Mouse (Mus musculus) midbrain, embryonic 12.5 days (tissue): ENCODE data around the gene Wdr45b. TPM values are rescaled to one million over a fixed set of nuclear protein-coding genes. Genes with fewer than 3 reads are reported as not detected.
"Not testable (repeated sequence)": the region's sequence is repeated elsewhere in the genome, so short reads cannot be mapped to it uniquely, and the experiment has no call there.

Experiments used
- ATAC-seq: fragments of 200-750 bp; cut with Nextera tagmentation; 2 replicates; pipeline ENCODE4 v1.8.0; 2017; ENCODE audit warnings: low read depth, moderate TSS enrichment, moderate library complexity; ENCODE audit not compliant: low FRiP score
- H3K27ac ChIP-seq: fragments of 300-500 bp; sonication (generic); replicated peaks from 2 replicates; pipeline ENCODE4 v1.5.1; 2016; ENCODE audit warnings: mild to moderate bottlenecking
- H3K27me3 ChIP-seq: fragments of 300-500 bp; sonication (generic); 2 replicates; pipeline ENCODE4 v1.6.1; 2016; ENCODE audit warnings: mild to moderate bottlenecking
- H3K36me3 ChIP-seq: fragments of 300-500 bp; sonication (generic); 2 replicates; pipeline ENCODE4 v1.6.1; 2016
- H3K4me1 ChIP-seq: fragments of 300-500 bp; sonication (generic); 2 replicates; pipeline ENCODE4 v1.6.1; 2016
- H3K4me2 ChIP-seq: fragments of 300-500 bp; sonication (generic); replicated peaks from 2 replicates; pipeline ENCODE4 v1.6.1; 2016; ENCODE audit warnings: mild to moderate bottlenecking, moderate library complexity
- H3K4me3 ChIP-seq: fragments of 300-500 bp; sonication (generic); 2 replicates; pipeline ENCODE4 v1.5.1; 2016; ENCODE audit warnings: mild to moderate bottlenecking
- H3K9ac ChIP-seq: fragments of 300-500 bp; sonication (generic); replicated peaks from 2 replicates; pipeline ENCODE4 v1.6.1; 2016; ENCODE audit warnings: mild to moderate bottlenecking, moderate library complexity
- H3K9me3 ChIP-seq: fragments of 300-500 bp; sonication (generic); 2 replicates; pipeline ENCODE4 v1.6.1; 2016; ENCODE audit warnings: mild to moderate bottlenecking
- WGBS: fragments of 180-500 bp; shearing (Covaris S2); methylation state at CpG from one replicate; pipeline ENCODE4 v1.1.7; 2016; 5-methylcytosine and 5-hydroxymethylcytosine counted together
- microRNA-seq: library from miRNA; unstranded; fragments of <30 nt; microRNA quantifications from one replicate; pipeline ENCODE4, GENCODE M21; 2017
- polyA plus RNA-seq: library from polyadenylated mRNA; unstranded; fragments of >200 nt; fragmentation: Nextera tagmentation; extraction: Ambion mirVana; gene quantifications from 2 replicates; pipeline ENCODE4 v1.2.1, GENCODE M21; 2016

The Wdr45b gene
- polyA plus RNA-seq, 1 experiment from 2014 or later: 81.8 TPM

DNA sequence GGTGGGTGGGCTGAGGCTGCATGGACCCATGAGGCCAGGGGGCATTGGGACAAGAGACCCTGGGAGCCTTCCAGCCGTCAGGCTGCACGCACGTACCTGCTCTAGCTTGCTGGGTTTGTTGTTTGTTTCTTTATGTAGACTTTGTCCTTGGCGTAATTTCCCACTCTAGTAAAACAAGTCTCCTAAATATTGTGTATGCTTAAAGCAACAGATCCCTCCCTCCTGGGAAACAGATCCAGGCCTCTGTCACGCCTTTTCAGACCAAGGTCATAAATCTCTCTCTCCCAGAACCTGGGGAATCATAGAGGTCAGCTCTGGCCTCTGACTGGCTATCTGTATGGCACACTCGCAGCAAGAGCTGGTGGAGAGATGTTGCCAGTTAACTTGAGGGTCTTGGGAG, 46.5 kb downstream of the Wdr45b start:
- H3K27me3 ChIP-seq, H3K4me1 ChIP-seq, H3K9ac ChIP-seq, ATAC-seq, H3K4me3 ChIP-seq, H3K27ac ChIP-seq, H3K4me2 ChIP-seq: not testable (repeated sequence)
- 94% methylated on average over 6 of the region's 6 CpGs for WGBS
- H3K36me3 ChIP-seq: peaks cover 77% of the 10 kb centered on the region
- peaks cover 11% of the 10 kb centered on the region; the same call in 1 of the 2 replicates for H3K9me3 ChIP-seq

DNA sequence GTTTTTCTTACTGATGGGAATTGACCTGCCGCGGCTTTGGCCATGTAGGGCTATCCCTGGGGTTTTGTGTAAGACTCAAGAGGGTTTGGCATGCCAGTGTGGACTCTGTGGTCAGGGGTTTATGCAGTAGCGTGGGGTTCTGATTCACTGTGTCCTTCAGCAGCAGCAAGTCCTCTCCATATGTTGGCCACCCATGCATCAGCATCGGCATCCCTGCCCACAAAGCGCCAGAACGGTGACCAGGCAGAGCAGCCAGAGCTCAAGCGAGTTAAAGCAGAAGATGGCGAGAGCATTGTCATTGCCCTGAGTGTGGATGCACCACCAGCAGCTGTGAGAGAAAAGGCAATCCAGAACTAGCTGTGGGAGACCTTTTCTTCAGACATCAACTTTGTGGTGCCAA, 47.6 kb downstream of the Wdr45b start:
- no peaks in the 10 kb centered on the region for H3K4me1 ChIP-seq
- H3K9me3 ChIP-seq: peaks cover 11% of the 10 kb centered on the region; the same call in 1 of the 2 replicates
- no peak for ATAC-seq
- no peak overlapping the region for H3K27ac ChIP-seq
- H3K27me3 ChIP-seq: no peaks in the 10 kb centered on the region
- H3K4me3 ChIP-seq: no peak overlapping the region
- WGBS: 97% methylated on average over 8 of the region's 8 CpGs
- H3K9ac ChIP-seq: no peak overlapping the region
- H3K36me3 ChIP-seq: peaks cover 88% of the 10 kb centered on the region
- no peak overlapping the region for H3K4me2 ChIP-seq

DNA sequence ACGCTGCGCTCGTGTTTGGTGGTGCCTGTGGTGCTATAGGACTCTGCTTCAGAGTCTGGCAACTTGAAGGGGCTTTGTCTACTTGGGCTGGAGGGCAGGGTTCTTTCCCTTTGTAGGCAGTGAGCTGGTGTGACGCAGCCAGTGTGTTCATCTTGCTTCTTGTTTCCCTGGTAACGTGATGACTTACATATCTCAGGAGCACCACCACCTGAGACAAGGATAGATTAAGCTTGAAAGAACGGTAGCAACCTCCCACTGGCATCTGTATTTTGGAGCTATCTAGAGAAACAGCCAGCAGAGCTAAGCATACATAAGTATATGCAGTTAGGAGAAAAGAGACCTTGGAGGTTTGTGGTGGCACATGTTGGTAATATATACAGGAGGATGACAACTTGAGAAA, 48.9 kb downstream of the Wdr45b start:
- Histone ChIP-seq H3K9me3 (peaks cover 6% of the 10 kb centered on the region; the same call in 1 of the 2 replicates), H3K4me1 (no peaks in the 10 kb centered on the region), H3K36me3 (peaks cover 95% of the 10 kb centered on the region), H3K27ac (no peak overlapping the region), H3K27me3 (no peaks in the 10 kb centered on the region), H3K4me2 (no peak overlapping the region), H3K4me3 (no peak overlapping the region), H3K9ac (no peak overlapping the region)
- ATAC-seq: no peak
- 91% methylated on average over 6 of the region's 6 CpGs for WGBS

DNA sequence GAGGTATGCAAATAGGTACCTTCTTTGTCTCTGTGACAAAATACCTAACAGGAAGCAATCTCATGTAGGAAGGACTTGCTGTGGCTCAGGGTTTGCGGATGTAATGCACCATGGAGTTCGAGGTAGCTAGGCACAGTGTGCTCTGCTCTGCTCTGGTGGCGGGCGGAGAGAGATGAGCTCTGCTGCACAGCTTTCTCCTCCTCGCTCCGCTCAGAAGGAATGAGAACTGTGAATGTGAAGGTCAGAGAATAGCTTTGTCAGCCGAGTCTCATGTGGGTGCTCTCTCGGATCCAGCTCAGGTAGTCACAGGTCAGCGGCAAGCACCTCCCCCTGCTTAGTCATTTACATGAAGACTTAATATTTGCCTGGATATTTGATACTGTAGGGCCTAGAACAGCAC, 54.0 kb downstream of the Wdr45b start:
- Histone ChIP-seq H3K36me3 (peaks cover 95% of the 10 kb centered on the region), H3K4me3 (no peak overlapping the region), H3K9ac (no peak overlapping the region), H3K4me2 (no peak overlapping the region), H3K27ac (no peak overlapping the region), H3K27me3 (no peaks in the 10 kb centered on the region), H3K9me3 (no peaks in the 10 kb centered on the region), H3K4me1 (no peaks in the 10 kb centered on the region)
- no peak for ATAC-seq
- 96% methylated on average over 9 of the region's 9 CpGs for WGBS

DNA sequence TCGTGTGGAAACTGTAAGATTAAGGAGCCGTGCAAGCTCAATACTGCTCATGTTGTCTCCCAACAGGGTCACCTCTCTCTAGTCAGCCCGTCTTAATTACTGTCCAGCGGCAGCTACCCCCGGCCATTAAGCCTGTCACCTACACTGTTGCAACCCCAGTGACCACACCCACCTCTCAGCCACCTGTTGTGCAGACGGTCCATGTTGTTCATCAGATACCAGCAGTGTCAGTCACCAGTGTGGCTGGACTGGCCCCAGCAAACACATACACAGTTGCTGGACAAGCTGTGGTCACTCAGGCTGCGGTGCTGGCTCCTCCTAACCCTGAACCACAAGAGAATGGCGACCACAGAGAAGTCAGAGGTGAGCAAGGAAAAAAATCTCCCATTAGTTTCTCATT, 55.8 kb downstream of the Wdr45b start:
- Histone ChIP-seq H3K9ac (no peak overlapping the region), H3K27ac (no peak overlapping the region), H3K4me2 (no peak overlapping the region), H3K9me3 (no peaks in the 10 kb centered on the region), H3K4me3 (no peak overlapping the region), H3K4me1 (no peaks in the 10 kb centered on the region), H3K36me3 (peaks cover 89% of the 10 kb centered on the region), H3K27me3 (no peaks in the 10 kb centered on the region)
- no peak for ATAC-seq
- 96% methylated on average over 8 of the region's 8 CpGs for WGBS

DNA sequence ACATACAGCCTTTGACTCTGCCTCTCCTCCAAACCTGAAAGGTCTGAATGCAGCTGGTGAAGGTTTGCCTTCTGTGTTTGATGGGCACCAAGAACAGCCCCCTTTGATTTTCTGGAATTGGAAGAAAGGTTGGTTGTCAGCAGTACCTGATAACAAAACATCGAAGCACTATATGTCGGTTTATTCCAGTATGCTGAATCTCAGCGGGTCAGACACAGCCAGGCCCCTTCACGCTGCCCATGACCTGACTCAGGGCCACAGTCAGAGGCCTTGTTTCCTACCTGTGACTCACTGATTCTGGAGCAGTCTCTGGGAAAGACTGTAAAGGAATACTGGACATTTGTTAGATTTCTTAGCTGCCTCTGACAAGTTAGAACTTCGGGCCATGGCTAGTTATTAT, 59.5 kb downstream of the Wdr45b start:
- Histone ChIP-seq H3K27me3 (no peaks in the 10 kb centered on the region), H3K36me3 (peaks cover 73% of the 10 kb centered on the region), H3K4me1 (no peaks in the 10 kb centered on the region), H3K9me3 (no peaks in the 10 kb centered on the region), H3K27ac (no peak overlapping the region), H3K4me2 (no peak overlapping the region), H3K9ac (no peak overlapping the region), H3K4me3 (no peak overlapping the region)
- WGBS: 98% methylated on average over 5 of the region's 5 CpGs
- ATAC-seq: no peak

DNA sequence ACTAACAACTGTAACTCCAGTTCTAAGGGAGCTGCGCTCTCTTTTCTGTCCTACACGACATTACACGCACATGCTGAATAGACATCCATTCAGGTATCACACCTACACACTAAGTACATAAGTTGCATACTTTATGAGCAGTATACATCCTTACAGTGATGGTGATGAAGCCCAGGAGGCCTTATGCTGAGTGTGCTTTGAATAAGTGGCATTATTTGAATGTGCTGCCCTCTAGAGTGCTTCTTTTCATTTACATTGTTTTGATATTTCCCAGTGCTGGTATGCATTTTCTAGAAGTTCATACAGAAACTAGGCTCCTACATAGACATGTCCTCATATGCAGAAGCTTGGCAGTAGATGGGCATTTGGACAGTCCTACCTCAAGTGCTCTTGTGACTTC, 64.4 kb downstream of the Wdr45b start:
- H3K27me3 ChIP-seq: no peaks in the 10 kb centered on the region
- H3K36me3 ChIP-seq: peaks cover 78% of the 10 kb centered on the region
- no peak for ATAC-seq
- 91% methylated on average over 3 of the region's 3 CpGs for WGBS
- no peaks in the 10 kb centered on the region for H3K4me1 ChIP-seq
- H3K9me3 ChIP-seq: no peaks in the 10 kb centered on the region
- no peak overlapping the region for H3K4me2 ChIP-seq
- H3K4me3 ChIP-seq: no peak overlapping the region
- H3K27ac ChIP-seq: no peak overlapping the region
- H3K9ac ChIP-seq: no peak overlapping the region

DNA sequence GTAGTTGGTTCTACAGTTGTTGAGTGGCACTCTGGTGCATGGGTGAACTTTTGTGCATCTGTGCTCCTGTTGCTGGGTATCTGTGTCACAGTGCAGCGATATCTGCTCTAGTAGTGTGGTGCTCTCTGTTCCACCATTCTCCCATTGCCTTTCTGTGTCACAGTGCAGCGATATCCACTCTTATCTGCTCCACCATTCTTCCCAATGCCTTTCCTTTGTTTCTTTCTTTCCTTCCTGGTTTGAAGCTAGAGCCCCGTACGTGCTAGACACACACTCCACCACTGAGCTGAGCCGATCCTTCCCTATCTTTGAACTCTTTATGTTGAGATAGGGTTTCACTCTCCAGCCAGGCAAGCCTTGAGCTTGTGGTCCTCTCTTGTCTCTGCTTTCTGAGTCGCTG, 71.3 kb downstream of the Wdr45b start:
- 89% methylated on average over 6 of the region's 6 CpGs for WGBS
- Histone ChIP-seq H3K36me3 (peaks cover 42% of the 10 kb centered on the region), H3K4me2 (no peak overlapping the region), H3K27me3 (no peaks in the 10 kb centered on the region), H3K4me3 (no peak overlapping the region), H3K27ac (0 out of 2 replicates have a peak overlapping the region, but pooled peaks have one; percentile 3), H3K9me3 (no peaks in the 10 kb centered on the region), H3K4me1 (no peaks in the 10 kb centered on the region), H3K9ac (no peak overlapping the region)
- no peak for ATAC-seq

DNA sequence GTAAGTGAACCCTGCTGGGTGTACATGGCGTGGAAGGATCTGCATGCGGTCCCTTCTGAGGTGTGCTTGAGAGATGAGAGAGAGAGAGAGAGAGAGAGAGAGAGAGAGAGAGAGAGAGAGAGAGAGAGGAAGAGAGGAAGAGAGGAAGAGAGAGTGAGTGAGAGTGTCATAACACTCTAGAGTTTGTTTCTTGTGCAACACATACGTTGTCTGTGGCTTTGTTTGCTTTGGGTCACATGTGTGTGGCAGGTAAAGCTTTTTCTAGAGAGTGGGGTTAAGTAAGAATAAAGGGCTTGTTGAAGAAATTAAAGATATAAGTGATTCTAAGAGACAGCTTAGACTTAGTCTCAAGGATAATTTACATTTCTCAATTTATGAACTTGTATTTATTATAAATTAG, 76.2 kb downstream of the Wdr45b start:
- no peak overlapping the region for H3K4me3 ChIP-seq
- no peaks in the 10 kb centered on the region for H3K9me3 ChIP-seq
- no peaks in the 10 kb centered on the region for H3K27me3 ChIP-seq
- H3K4me2 ChIP-seq: no peak overlapping the region
- H3K4me1 ChIP-seq: no peaks in the 10 kb centered on the region
- H3K27ac ChIP-seq: no peak overlapping the region
- ATAC-seq: no peak
- peaks cover 7% of the 10 kb centered on the region; the same call in 1 of the 2 replicates for H3K36me3 ChIP-seq
- H3K9ac ChIP-seq: no peak overlapping the region
- 90% methylated on average over 3 of the region's 3 CpGs for WGBS

DNA sequence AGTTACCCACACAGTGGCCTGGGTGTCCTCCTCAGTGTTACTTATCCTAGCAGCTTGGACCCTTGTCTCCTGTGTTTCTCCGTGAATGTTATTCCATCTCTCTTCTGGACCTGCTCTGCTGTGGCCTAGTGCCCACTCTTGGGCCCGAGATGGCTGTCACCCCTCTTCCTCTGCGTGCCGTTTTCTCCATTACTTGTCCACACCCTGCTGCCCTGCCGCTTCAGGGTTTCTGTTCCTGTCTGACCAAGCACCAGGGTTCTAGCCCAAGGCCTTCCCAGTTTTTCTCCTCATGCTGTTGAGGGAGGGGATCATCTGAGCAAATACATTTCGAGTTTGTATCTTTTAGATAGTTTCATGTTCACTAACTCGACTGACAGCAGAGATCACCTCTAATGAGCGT, 76.7 kb downstream of the Wdr45b start:
- Histone ChIP-seq H3K9me3 (no peaks in the 10 kb centered on the region), H3K4me3 (no peak overlapping the region), H3K27ac (no peak overlapping the region), H3K9ac (no peak overlapping the region), H3K27me3 (no peaks in the 10 kb centered on the region), H3K4me1 (no peaks in the 10 kb centered on the region), H3K36me3 (peaks cover 11% of the 10 kb centered on the region; the same call in 1 of the 2 replicates), H3K4me2 (no peak overlapping the region)
- 95% methylated on average over 8 of the region's 8 CpGs for WGBS
- no peak for ATAC-seq

Small RNA genes within 50 kb of the gene (microRNA-seq; reads per million reads assigned to microRNA genes)
- gene Mir7236: not detected

Other genes starting within 250 kb of the Wdr45b start
- not detected in 2 replicates for gene Tex19.2, start 235.8 kb downstream of the Wdr45b start, polyA plus RNA-seq
- not detected in 2 replicates for gene Tex19.1, start 208.3 kb downstream of the Wdr45b start, polyA plus RNA-seq
- gene Uts2r, start 194.2 kb downstream of the Wdr45b start, polyA plus RNA-seq: 0.10 TPM in 1 of 2 replicates, not detected in the other
- gene Hexdc, start 150.0 kb downstream of the Wdr45b start, polyA plus RNA-seq: 11.6 and 11.9 TPM in 2 replicates
- gene Ogfod3, start 149.7 kb downstream of the Wdr45b start, polyA plus RNA-seq: 17.3 and 18.5 TPM in 2 replicates
- gene Cybc1, start 125.1 kb downstream of the Wdr45b start, polyA plus RNA-seq: 38.8 and 41.1 TPM in 2 replicates
- gene Narf, start 117.2 kb downstream of the Wdr45b start, polyA plus RNA-seq: 78.7 and 84.5 TPM in 2 replicates
- gene Foxk2, start 94.5 kb downstream of the Wdr45b start, polyA plus RNA-seq: 11.2 and 11.7 TPM in 2 replicates
- 3.1 and 4.2 TPM in 2 replicates for gene Rab40b, start 33.8 kb upstream of the Wdr45b start, polyA plus RNA-seq
- gene Fn3krp, start 67.0 kb upstream of the Wdr45b start, polyA plus RNA-seq: 9.2 and 10.7 TPM in 2 replicates
- 2.3 and 3.4 TPM in 2 replicates for gene Fn3k, start 80.5 kb upstream of the Wdr45b start, polyA plus RNA-seq
- gene Tbcd, start 97.5 kb upstream of the Wdr45b start, polyA plus RNA-seq: 57.9 and 58.4 TPM in 2 replicates
- gene Zfp750, start 164.9 kb upstream of the Wdr45b start, polyA plus RNA-seq: 0.54 and 0.88 TPM in 2 replicates